Mouse (Mus musculus) brain, embryonic 14.5 days (tissue): ENCODE data around the gene Evx2. TPM values are rescaled to one million over a fixed set of nuclear protein-coding genes. Genes with fewer than 3 reads are reported as not detected.

Experiments used
- DNase-seq: peaks from one replicate; pipeline ENCODE4 v3.0.0-alpha.2; 2011; ENCODE audit warnings: low read depth
- CTCF ChIP-seq: fragments of 200-500 bp; IDR thresholded peaks from 2 replicates; pipeline ENCODE4 v1.5.1; 2012; ENCODE audit warnings: inconsistent platforms, mild to moderate bottlenecking, moderate library complexity, borderline replicate concordance; ENCODE audit not compliant: insufficient read depth, insufficient read length; ENCODE audit errors: extremely low read depth
- POLR2A ChIP-seq: fragments of 200-500 bp; IDR thresholded peaks from 2 replicates; pipeline ENCODE4 v1.6.1; 2012; ENCODE audit warnings: mild to moderate bottlenecking, inconsistent platforms, borderline replicate concordance; ENCODE audit not compliant: poor library complexity, insufficient read depth, insufficient read length, severe bottlenecking; ENCODE audit errors: extremely low read depth
- polyA plus RNA-seq: library from polyadenylated mRNA; depleted of rRNA; stranded (reverse); fragments of >200 nt; gene quantifications from 2 replicates; pipeline ENCODE4 v1.2.3, GENCODE M21; 2012

The Evx2 gene
- polyA plus RNA-seq, 1 experiment = 4.6 TPM

GRCm38 (mm10) chr2:74682796-74683195 is 23.4 kb upstream of the Evx2 start:
- no peak for DNase-seq
- no peak for TF ChIP-seq POLR2A
- no peak for TF ChIP-seq CTCF

GRCm38 (mm10) chr2:74681594-74682531 is 22.5 kb upstream of the Evx2 start:
- TF ChIP-seq CTCF (no peak), POLR2A (no peak)
- no peak for DNase-seq

GRCm38 (mm10) chr2:74680561-74681398 is 21.4 kb upstream of the Evx2 start:
- no peak for TF ChIP-seq POLR2A
- no peak for TF ChIP-seq CTCF
- DNase-seq = no peak

- DNase-seq = no peak
- TF ChIP-seq POLR2A = no peak
- no peak for TF ChIP-seq CTCF
Measured at GRCm38 (mm10) chr2:74679980-74680379, 20.6 kb upstream of the Evx2 start.

- no peak for DNase-seq
- TF ChIP-seq CTCF (no peak), POLR2A (no peak)
Measured at GRCm38 (mm10) chr2:74679596-74679971, 20.2 kb upstream of the Evx2 start.

GRCm38 (mm10) chr2:74678891-74679595 is 19.7 kb upstream of the Evx2 start, which contains the start of gene Hoxd11:
Gene Hoxd11, plus strand, starts transcription at chr2:74679557.
- TF ChIP-seq POLR2A = no peak
- no peak for TF ChIP-seq CTCF
- DNase-seq = no peak

- DNase-seq = no peak
- TF ChIP-seq POLR2A = no peak
- TF ChIP-seq CTCF = no peak
Measured at GRCm38 (mm10) chr2:74677106-74677505, 17.7 kb upstream of the Evx2 start.

- DNase-seq = no peak
- no peak for TF ChIP-seq POLR2A
- TF ChIP-seq CTCF = no peak
Measured at GRCm38 (mm10) chr2:74676376-74677052, 17.2 kb upstream of the Evx2 start.

GRCm38 (mm10) chr2:74675666-74676282 is 16.4 kb upstream of the Evx2 start:
- no peak for DNase-seq
- no peak for TF ChIP-seq POLR2A
- TF ChIP-seq CTCF = no peak
